Mouse (Mus musculus) activated CD4-positive, CD25-positive, alpha-beta regulatory T cell, adult 4 months (primary cell): Measurements from ENCODE around the gene Ttc17. TPM values are rescaled to one million over a fixed set of nuclear protein-coding genes. Genes with fewer than 3 reads are reported as not detected.
"Not testable (repeated sequence)": the region's sequence is repeated elsewhere in the genome, so short reads cannot be mapped to it uniquely, and the experiment has no call there.

Source experiments
- ATAC-seq: one replicate; pipeline ENCODE4 v1.8.0; 2017
- polyA plus RNA-seq, 2 experiments: library from polyadenylated mRNA; unstranded; fragments of 100-300 nt; shearing (Covaris generic); gene quantifications; one replicate each; pipeline ENCODE4 v1.2.1; 2017

Ttc17 gene
- 10 to 100 TPM; 34.9 to 36.7 TPM for polyA plus RNA-seq

GRCm38 (mm10) chr2:94406083-94406957 is at the start of gene Ttc17:
Gene Ttc17 (minus strand): TSS chr2:94406689.
- ATAC-seq: peak; percentile 91

- no peak for ATAC-seq
Measured at GRCm38 (mm10) chr2:94449643-94450042, 43.2 kb upstream of the Ttc17 start.

GRCm38 (mm10) chr2:94436952-94437351 is 30.5 kb upstream of the Ttc17 start:
- ATAC-seq: peak; percentile 18

GRCm38 (mm10) chr2:94435481-94435880 is 29.0 kb upstream of the Ttc17 start:
- ATAC-seq: no peak

GRCm38 (mm10) chr2:94434833-94435232 is 28.3 kb upstream of the Ttc17 start:
- no peak for ATAC-seq

- ATAC-seq: no peak
Measured at GRCm38 (mm10) chr2:94432214-94432613, 25.7 kb upstream of the Ttc17 start.

- ATAC-seq: no peak
Measured at GRCm38 (mm10) chr2:94428456-94428855, 22.0 kb upstream of the Ttc17 start.

- no peak for ATAC-seq
Measured at GRCm38 (mm10) chr2:94407441-94407840, 952 bp upstream of the Ttc17 start.

- ATAC-seq: peak; percentile 4
Measured at GRCm38 (mm10) chr2:94407021-94407420, 532 bp upstream of the Ttc17 start.

- ATAC-seq: peak; percentile 32
Measured at GRCm38 (mm10) chr2:94405397-94406082, 949 bp downstream of the Ttc17 start.

GRCm38 (mm10) chr2:94404512-94405240 is 1.8 kb downstream of the Ttc17 start:
- ATAC-seq: no peak

- ATAC-seq: no peak
Measured at GRCm38 (mm10) chr2:94402561-94402960, 3.9 kb downstream of the Ttc17 start.

- no peak for ATAC-seq
Measured at GRCm38 (mm10) chr2:94402096-94402495, 4.4 kb downstream of the Ttc17 start.

- ATAC-seq: no peak
Measured at GRCm38 (mm10) chr2:94401006-94401405, 5.5 kb downstream of the Ttc17 start.

GRCm38 (mm10) chr2:94398138-94398970 is 8.1 kb downstream of the Ttc17 start:
- ATAC-seq: no peak

- ATAC-seq: peak; percentile 61
Measured at GRCm38 (mm10) chr2:94397453-94397852, 9.0 kb downstream of the Ttc17 start.

- ATAC-seq: no peak
Measured at GRCm38 (mm10) chr2:94396325-94396724, 10.2 kb downstream of the Ttc17 start.

- not testable (repeated sequence) for ATAC-seq
Measured at GRCm38 (mm10) chr2:94391127-94391526, 15.4 kb downstream of the Ttc17 start.

GRCm38 (mm10) chr2:94389000-94389399 is 17.5 kb downstream of the Ttc17 start:
- no peak for ATAC-seq

GRCm38 (mm10) chr2:94387846-94388245 is 18.6 kb downstream of the Ttc17 start:
- ATAC-seq: no peak

GRCm38 (mm10) chr2:94384483-94384882 is 22.0 kb downstream of the Ttc17 start:
- ATAC-seq: not testable (repeated sequence)

GRCm38 (mm10) chr2:94381057-94381647 is 25.3 kb downstream of the Ttc17 start:
- no peak for ATAC-seq
